Mouse (Mus musculus) thymus, postnatal 10 days (tissue): Measurements from ENCODE around the gene Slco1a6.
"Not testable (repeated sequence)": the region's sequence is repeated elsewhere in the genome, so short reads cannot be mapped to it uniquely, and the experiment has no call there.

ENCODE experiments used
- DNase-seq, 2 experiments: peaks; one replicate each; pipeline ENCODE4 v3.0.0; 2021; ENCODE audit warnings: low spot score in 2 of 2

The Slco1a6 gene

GRCm38 (mm10) chr6:142208421-142208820 lies at the start of gene Slco1a6:
TSS of gene Slco1a6 (minus strand) at chr6:142208521.
- DNase-seq, result no peak

GRCm38 (mm10) chr6:142250738-142251307 lies 42.5 kb upstream of the Slco1a6 start:
- DNase-seq, result not testable (repeated sequence)

- no peak for DNase-seq
These were observed 36.7 kb upstream of the Slco1a6 start for GRCm38 (mm10) chr6:142245065-142245464.

- DNase-seq, result no peak
These were observed 31.1 kb upstream of the Slco1a6 start for GRCm38 (mm10) chr6:142239468-142239867.

GRCm38 (mm10) chr6:142220138-142220537 lies 11.8 kb upstream of the Slco1a6 start:
- no peak for DNase-seq

- DNase-seq, result no peak
These were observed 3.5 kb upstream of the Slco1a6 start for GRCm38 (mm10) chr6:142211821-142212220.

- no peak for DNase-seq
These were observed 1.4 kb upstream of the Slco1a6 start for GRCm38 (mm10) chr6:142209749-142210148.

GRCm38 (mm10) chr6:142200524-142200923 lies 7.8 kb downstream of the Slco1a6 start:
- DNase-seq, result no peak

GRCm38 (mm10) chr6:142194245-142194644 lies 14.1 kb downstream of the Slco1a6 start:
- no peak for DNase-seq

- no peak for DNase-seq
These were observed 16.4 kb downstream of the Slco1a6 start for GRCm38 (mm10) chr6:142191962-142192361.

GRCm38 (mm10) chr6:142187426-142187825 lies 20.9 kb downstream of the Slco1a6 start:
- DNase-seq, result no peak

GRCm38 (mm10) chr6:142185868-142186415 lies 22.4 kb downstream of the Slco1a6 start:
- DNase-seq, result no peak

GRCm38 (mm10) chr6:142163406-142163805 lies 44.9 kb downstream of the Slco1a6 start:
- DNase-seq, result no peak

GRCm38 (mm10) chr6:142161171-142161570 lies 47.1 kb downstream of the Slco1a6 start:
- no peak for DNase-seq

- DNase-seq, result not testable (repeated sequence)
These were observed 54.2 kb downstream of the Slco1a6 start for GRCm38 (mm10) chr6:142154081-142154480.

- no peak for DNase-seq
These were observed 60.0 kb downstream of the Slco1a6 start for GRCm38 (mm10) chr6:142148371-142148770.

GRCm38 (mm10) chr6:142111667-142112305 lies 96.5 kb downstream of the Slco1a6 start:
- DNase-seq, result no peak

- no peak for DNase-seq
These were observed 117.2 kb downstream of the Slco1a6 start for GRCm38 (mm10) chr6:142091126-142091525.

GRCm38 (mm10) chr6:142058281-142058680 lies 150.0 kb downstream of the Slco1a6 start:
- not testable (repeated sequence) for DNase-seq

- DNase-seq, result no peak
These were observed 160.6 kb downstream of the Slco1a6 start for GRCm38 (mm10) chr6:142047689-142048088.

GRCm38 (mm10) chr6:142045746-142046145 lies 162.6 kb downstream of the Slco1a6 start:
- no peak for DNase-seq

GRCm38 (mm10) chr6:142041896-142042295 lies 166.4 kb downstream of the Slco1a6 start:
- no peak for DNase-seq
